Mouse (Mus musculus): ENCODE measurements around the gene Ces1c. TPM values are rescaled to one million over a fixed set of nuclear protein-coding genes. Genes with fewer than 3 reads are reported as not detected.

Gene Ces1c
- total RNA-seq (2017): not detected in 2 replicates

- no peak for ATAC-seq (ENCODE audit: extremely low read depth, insufficient number of reproducible peaks, low FRiP score, poor library complexity, severe bottlenecking)
Observed at GRCm38 (mm10) chr8:93131233-93131980, at the start of gene Ces1c. Gene Ces1c, minus strand, starts transcription at chr8:93131283.

- ATAC-seq (ENCODE audit: extremely low read depth, insufficient number of reproducible peaks, low FRiP score, poor library complexity, severe bottlenecking): no peak
Observed at GRCm38 (mm10) chr8:93180581-93181129, 49.6 kb upstream of the Ces1c start.

GRCm38 (mm10) chr8:93176593-93176992 lies 45.5 kb upstream of the Ces1c start:
- no peak for ATAC-seq (ENCODE audit: extremely low read depth, insufficient number of reproducible peaks, low FRiP score, poor library complexity, severe bottlenecking)

GRCm38 (mm10) chr8:93174554-93174953 lies 43.5 kb upstream of the Ces1c start:
- no peak for ATAC-seq (ENCODE audit: extremely low read depth, insufficient number of reproducible peaks, low FRiP score, poor library complexity, severe bottlenecking)

GRCm38 (mm10) chr8:93171846-93172590 lies 40.9 kb upstream of the Ces1c start:
- ATAC-seq (ENCODE audit: extremely low read depth, insufficient number of reproducible peaks, low FRiP score, poor library complexity, severe bottlenecking): no peak

GRCm38 (mm10) chr8:93163363-93163762 lies 32.3 kb upstream of the Ces1c start:
- no peak for ATAC-seq (ENCODE audit: extremely low read depth, insufficient number of reproducible peaks, low FRiP score, poor library complexity, severe bottlenecking)

- no peak for ATAC-seq (ENCODE audit: extremely low read depth, insufficient number of reproducible peaks, low FRiP score, poor library complexity, severe bottlenecking)
Observed at GRCm38 (mm10) chr8:93151401-93151800, 20.3 kb upstream of the Ces1c start.

GRCm38 (mm10) chr8:93147331-93147730 lies 16.2 kb upstream of the Ces1c start:
- ATAC-seq (ENCODE audit: extremely low read depth, insufficient number of reproducible peaks, low FRiP score, poor library complexity, severe bottlenecking): no peak

- ATAC-seq (ENCODE audit: extremely low read depth, insufficient number of reproducible peaks, low FRiP score, poor library complexity, severe bottlenecking): no peak
Observed at GRCm38 (mm10) chr8:93140696-93141095, 9.6 kb upstream of the Ces1c start.

GRCm38 (mm10) chr8:93132196-93132595 lies 1.1 kb upstream of the Ces1c start:
- no peak for ATAC-seq (ENCODE audit: extremely low read depth, insufficient number of reproducible peaks, low FRiP score, poor library complexity, severe bottlenecking)

- ATAC-seq (ENCODE audit: extremely low read depth, insufficient number of reproducible peaks, low FRiP score, poor library complexity, severe bottlenecking): no peak
Observed at GRCm38 (mm10) chr8:93126476-93126875, 4.6 kb downstream of the Ces1c start.

GRCm38 (mm10) chr8:93122005-93122404 lies 9.1 kb downstream of the Ces1c start:
- ATAC-seq (ENCODE audit: extremely low read depth, insufficient number of reproducible peaks, low FRiP score, poor library complexity, severe bottlenecking): no peak

- ATAC-seq (ENCODE audit: extremely low read depth, insufficient number of reproducible peaks, low FRiP score, poor library complexity, severe bottlenecking): no peak
Observed at GRCm38 (mm10) chr8:93095376-93095775, 35.7 kb downstream of the Ces1c start.

- no peak for ATAC-seq (ENCODE audit: extremely low read depth, insufficient number of reproducible peaks, low FRiP score, poor library complexity, severe bottlenecking)
Observed at GRCm38 (mm10) chr8:93091324-93091723, 39.8 kb downstream of the Ces1c start.

- no peak for ATAC-seq (ENCODE audit: extremely low read depth, insufficient number of reproducible peaks, low FRiP score, poor library complexity, severe bottlenecking)
Observed at GRCm38 (mm10) chr8:93088686-93089122, 42.4 kb downstream of the Ces1c start.

- ATAC-seq (ENCODE audit: extremely low read depth, insufficient number of reproducible peaks, low FRiP score, poor library complexity, severe bottlenecking): no peak
Observed at GRCm38 (mm10) chr8:93088193-93088592, 42.9 kb downstream of the Ces1c start.

- no peak for ATAC-seq (ENCODE audit: extremely low read depth, insufficient number of reproducible peaks, low FRiP score, poor library complexity, severe bottlenecking)
Observed at GRCm38 (mm10) chr8:93079887-93080286, 51.2 kb downstream of the Ces1c start, which contains the start of gene Ces1b. Gene Ces1b, minus strand, starts transcription at chr8:93080017.

GRCm38 (mm10) chr8:93075251-93075650 lies 55.8 kb downstream of the Ces1c start:
- no peak for ATAC-seq (ENCODE audit: extremely low read depth, insufficient number of reproducible peaks, low FRiP score, poor library complexity, severe bottlenecking)

GRCm38 (mm10) chr8:93063416-93064117 lies 67.5 kb downstream of the Ces1c start:
- ATAC-seq (ENCODE audit: extremely low read depth, insufficient number of reproducible peaks, low FRiP score, poor library complexity, severe bottlenecking): no peak

All from neutrophil, adult 5-6 weeks (primary cell).